10 mouse cellular contexts compared by ENCODE assay signal in genomic region chr7:6430342-6430741, GRCm38 (mm10). TPM values are rescaled to one million over a fixed set of nuclear protein-coding genes. Genes with fewer than 3 reads are reported as not detected.
DNase-seq lines count a peak whose midpoint lies in the region; ATAC-seq and TF ChIP-seq lines count a peak whose summit lies in the region.
"Had no signal": no experiment of that assay in that cellular context is flagged by ENCODE, and none has a peak within 500 bp of the region (broad histone marks: within the 10 kb centered on the region; RNA-seq: fewer than 3 reads in every experiment).

No protein-coding gene starts in this region.

- WGBS in liver, embryonic 12.5 days (ENCODE audit: insufficient replicate concordance), result 22% methylated on average over 2 of the region's 2 CpGs
- WGBS in bone marrow, adult 2 months, result 23% methylated on average over 2 of the region's 2 CpGs

- H3K9me3 ChIP-seq in liver, embryonic 12.5 days (replicated peaks), result peaks cover 10% of the 10 kb centered on the region; the same call in 1 of the 2 replicates

- no peak overlapping the region for H3K27ac ChIP-seq in liver, embryonic 12.5 days
- no peak overlapping the region for H3K27ac ChIP-seq in bone marrow, adult 2 months (ENCODE audit: control insufficient read depth, insufficient read depth, low read depth, low read length, poor library complexity)
- H3K27ac ChIP-seq: heart, embryonic 13.5 days had no signal

- peak; percentile 21 for DNase-seq in adrenal gland, adult 2 months
- no peak for DNase-seq in adrenal gland, adult 8-10 months
- peak; percentile 50 for DNase-seq in liver
- peak; percentile 33 to 34 for DNase-seq in kidney, postnatal 4 days
- DNase-seq in thymus, postnatal 0 days (ENCODE audit: low spot score), result peak; percentile 39
- no peak for DNase-seq in frontal cortex, postnatal 36 days (ENCODE audit: low spot score in 2 of 2)

- TF ChIP-seq POLR2A in bone marrow, adult 2 months (IDR thresholded peaks at IDR 0.05; ENCODE audit: borderline replicate concordance, control insufficient read depth, low read depth, low read length), result no peak

- ATAC-seq in liver, embryonic 12.5 days, result no peak

- H3K9ac ChIP-seq in liver, embryonic 12.5 days, result no peak overlapping the region
- H3K9ac ChIP-seq: heart, embryonic 13.5 days had no signal

- no peaks in the 10 kb centered on the region for H3K27me3 ChIP-seq in liver, embryonic 12.5 days (replicated peaks)
- H3K27me3 ChIP-seq: heart, embryonic 13.5 days had no signal

- no peak overlapping the region for H3K4me3 ChIP-seq in liver, embryonic 12.5 days
- no peak overlapping the region for H3K4me3 ChIP-seq in bone marrow, adult 2 months (replicated peaks; ENCODE audit: control insufficient read depth, low read depth, low read length)
- H3K4me3 ChIP-seq: heart, embryonic 13.5 days had no signal

- TF ChIP-seq CTCF in bone marrow, adult 2 months (IDR thresholded peaks at IDR 0.05; ENCODE audit: control insufficient read depth, insufficient read depth, low read length), result peak; percentile 70

- no peaks in the 10 kb centered on the region for H3K4me1 ChIP-seq in liver, embryonic 12.5 days
- no peaks in the 10 kb centered on the region for H3K4me1 ChIP-seq in bone marrow, adult 2 months (ENCODE audit: control insufficient read depth, insufficient read depth, low read length)
- H3K4me1 ChIP-seq: heart, embryonic 13.5 days had no signal

- H3K4me2 ChIP-seq in liver, embryonic 12.5 days, result no peak overlapping the region
- H3K4me2 ChIP-seq: heart, embryonic 13.5 days had no signal

- H3K36me3 ChIP-seq in liver, embryonic 12.5 days, result no peaks in the 10 kb centered on the region
- H3K36me3 ChIP-seq: heart, embryonic 13.5 days had no signal

RNA-seq across cellular contexts. Expression of gene Olfr1344, which starts 8.1 kb away (rescaled TPM):
- not detected for total RNA-seq in adrenal gland, adult 2 months (2021)
- 0.34 and 0.76 TPM in 2 replicates for polyA plus RNA-seq in adrenal gland, adult 2 months (2012; rRNA removed)
- under 1 TPM in 2 of 4 experiments, not detected in 2; 0.27 to 0.46 TPM for total RNA-seq in adrenal gland, adult 8-10 months (2022)
- polyA plus RNA-seq in liver, embryonic 12.5 days (2016; fragmentation: Nextera tagmentation; extraction: Ambion mirVana), result not detected in 2 replicates
- polyA plus RNA-seq in bone marrow, adult 2 months (2011; ENCODE audit: insufficient read depth, insufficient read length, low replicate concordance, missing spikeins), result not detected in 2 replicates
- polyA plus RNA-seq in thymus, postnatal 0 days (2015; fragmentation: Nextera tagmentation; extraction: Ambion mirVana), result not detected in 2 replicates
- polyA plus RNA-seq: C2C12; heart, embryonic 13.5 days had no signal

RNA-seq across cellular contexts. Expression of gene Gm20715, which starts 20.3 kb away (rescaled TPM):
- not detected for total RNA-seq in adrenal gland, adult 2 months (2021)
- not detected in 2 replicates for polyA plus RNA-seq in adrenal gland, adult 2 months (2012; rRNA removed)
- total RNA-seq in adrenal gland, adult 8-10 months (2022), result under 1 TPM in 1 of 4 experiments, not detected in 3; 0.05 TPM
- not detected in 2 replicates for polyA plus RNA-seq in liver, embryonic 12.5 days (2016; fragmentation: Nextera tagmentation; extraction: Ambion mirVana)
- polyA plus RNA-seq in bone marrow, adult 2 months (2011; ENCODE audit: insufficient read depth, insufficient read length, low replicate concordance, missing spikeins), result not detected in 2 replicates
- polyA plus RNA-seq in thymus, postnatal 0 days (2015; fragmentation: Nextera tagmentation; extraction: Ambion mirVana), result not detected in 2 replicates
- polyA plus RNA-seq: C2C12; heart, embryonic 13.5 days had no signal

RNA-seq across cellular contexts. Expression of gene Olfr1336, which starts 25.6 kb away (rescaled TPM):
- not detected for total RNA-seq in adrenal gland, adult 2 months (2021)
- polyA plus RNA-seq in adrenal gland, adult 2 months (2012; rRNA removed), result not detected in 2 replicates
- under 1 TPM in 1 of 4 experiments, not detected in 3; 0.03 TPM for total RNA-seq in adrenal gland, adult 8-10 months (2022)
- not detected in 2 replicates for polyA plus RNA-seq in liver, embryonic 12.5 days (2016; fragmentation: Nextera tagmentation; extraction: Ambion mirVana)
- polyA plus RNA-seq in bone marrow, adult 2 months (2011; ENCODE audit: insufficient read depth, insufficient read length, low replicate concordance, missing spikeins), result 0.14 TPM in 1 of 2 replicates, not detected in the other
- not detected in 2 replicates for polyA plus RNA-seq in thymus, postnatal 0 days (2015; fragmentation: Nextera tagmentation; extraction: Ambion mirVana)
- polyA plus RNA-seq: C2C12; heart, embryonic 13.5 days had no signal

RNA-seq across cellular contexts. Expression of gene Smim17, which starts 31.8 kb away (rescaled TPM):
- under 1 TPM; 0.37 to 0.97 TPM for total RNA-seq in adrenal gland, adult 2 months (2021)
- 0.03 TPM in 2 replicates for polyA plus RNA-seq in adrenal gland, adult 2 months (2012; rRNA removed)
- 1 to 10 TPM in 2 of 4 experiments, under 1 TPM in 2; 0.35 to 1.4 (median 0.78) TPM for total RNA-seq in adrenal gland, adult 8-10 months (2022)
- 0.10 TPM in 1 of 2 replicates, not detected in the other for polyA plus RNA-seq in liver, embryonic 12.5 days (2016; fragmentation: Nextera tagmentation; extraction: Ambion mirVana)
- polyA plus RNA-seq in bone marrow, adult 2 months (2011; ENCODE audit: insufficient read depth, insufficient read length, low replicate concordance, missing spikeins), result not detected in 2 replicates
- polyA plus RNA-seq in thymus, postnatal 0 days (2015; fragmentation: Nextera tagmentation; extraction: Ambion mirVana), result 0.35 TPM in 1 of 2 replicates, not detected in the other
- polyA plus RNA-seq: heart, embryonic 13.5 days had no signal

RNA-seq across cellular contexts. Expression of gene Olfr1346, which starts 36.6 kb away (rescaled TPM):
- total RNA-seq in adrenal gland, adult 2 months (2021), result not detected
- not detected in 2 replicates for polyA plus RNA-seq in adrenal gland, adult 2 months (2012; rRNA removed)
- not detected for total RNA-seq in adrenal gland, adult 8-10 months (2022)
- polyA plus RNA-seq in liver, embryonic 12.5 days (2016; fragmentation: Nextera tagmentation; extraction: Ambion mirVana), result not detected in 2 replicates
- polyA plus RNA-seq in bone marrow, adult 2 months (2011; ENCODE audit: insufficient read depth, insufficient read length, low replicate concordance, missing spikeins), result 0.27 TPM in 1 of 2 replicates, not detected in the other
- polyA plus RNA-seq in thymus, postnatal 0 days (2015; fragmentation: Nextera tagmentation; extraction: Ambion mirVana), result not detected in 2 replicates
- polyA plus RNA-seq: heart, embryonic 13.5 days had no signal

Comparison
In these comparisons a context has a peak if more than half of its experiments do, and no peak if none do; other contexts are left out.
1. DNase-seq: peak in adrenal gland, adult 2 months (single experiment), liver (single experiment), kidney, postnatal 4 days (2 of 2) and thymus, postnatal 0 days (single experiment); none in adrenal gland, adult 8-10 months (single experiment) and frontal cortex, postnatal 36 days (0 of 2).